Mouse (Mus musculus) forebrain, embryonic 13.5 days (tissue): Measurements from ENCODE around the gene Ercc2. TPM values are rescaled to one million over a fixed set of nuclear protein-coding genes. Genes with fewer than 3 reads are reported as not detected.

Source experiments
- ATAC-seq: fragments of 200-750 bp; cut with Nextera tagmentation; 2 replicates; pipeline ENCODE4 v1.8.0; 2017
- H3K27ac ChIP-seq: fragments of 300-500 bp; sonication (generic); 2 replicates; pipeline ENCODE4 v1.5.1; 2015; ENCODE audit warnings: inconsistent platforms, mild to moderate bottlenecking, moderate library complexity
- H3K27me3 ChIP-seq: fragments of 300-500 bp; sonication (generic); 2 replicates; pipeline ENCODE4 v1.6.1; 2015; ENCODE audit warnings: mild to moderate bottlenecking, inconsistent platforms
- H3K36me3 ChIP-seq: fragments of 300-500 bp; sonication (generic); 2 replicates; pipeline ENCODE4 v1.6.1; 2015; ENCODE audit warnings: mild to moderate bottlenecking, inconsistent platforms; ENCODE audit not compliant: poor library complexity, severe bottlenecking
- H3K4me1 ChIP-seq: fragments of 300-500 bp; sonication (generic); 2 replicates; pipeline ENCODE4 v1.6.1; 2015; ENCODE audit warnings: inconsistent platforms
- H3K4me2 ChIP-seq: fragments of 300-500 bp; sonication (generic); 2 replicates; pipeline ENCODE4 v1.6.1; 2015; ENCODE audit warnings: inconsistent platforms, mild to moderate bottlenecking, moderate library complexity
- H3K4me3 ChIP-seq: fragments of 300-500 bp; sonication (generic); 2 replicates; pipeline ENCODE4 v1.5.1; 2015; ENCODE audit warnings: mild to moderate bottlenecking, inconsistent platforms
- H3K9ac ChIP-seq: fragments of 300-500 bp; sonication (generic); 2 replicates; pipeline ENCODE4 v1.6.1; 2015; ENCODE audit warnings: mild to moderate bottlenecking, inconsistent platforms
- H3K9me3 ChIP-seq: fragments of 300-500 bp; sonication (generic); replicated peaks from 2 replicates; pipeline ENCODE4 v1.6.1; 2016; ENCODE audit warnings: inconsistent platforms
- WGBS: fragments of 180-500 bp; shearing (Covaris S2); methylation state at CpG from one replicate; pipeline ENCODE4 v1.1.7; 2015; 5-methylcytosine and 5-hydroxymethylcytosine counted together
- polyA plus RNA-seq: library from polyadenylated mRNA; unstranded; fragments of >200 nt; fragmentation: Nextera tagmentation; extraction: Ambion mirVana; gene quantifications from 2 replicates; pipeline ENCODE4 v1.2.1, GENCODE M21; 2015

Gene Ercc2
- polyA plus RNA-seq, 1 experiment from 2014 or later = 20.4 TPM

GRCm38 (mm10) chr7:19413525-19413924 is 31.7 kb downstream of the Ercc2 start:
- Histone ChIP-seq H3K27ac (no peak overlapping the region), H3K9me3 (peaks cover 8% of the 10 kb centered on the region; the same call in 1 of the 2 replicates), H3K4me1 (no peaks in the 10 kb centered on the region), H3K4me2 (no peak overlapping the region), H3K36me3 (no peaks in the 10 kb centered on the region), H3K27me3 (peaks cover 38% of the 10 kb centered on the region), H3K9ac (no peak overlapping the region), H3K4me3 (no peak overlapping the region)
- WGBS = 88% methylated on average over 3 of the region's 3 CpGs
- ATAC-seq = no peak

GRCm38 (mm10) chr7:19416590-19416989 is 34.8 kb downstream of the Ercc2 start:
- no peak overlapping the region for H3K27ac ChIP-seq
- no peak overlapping the region for H3K4me3 ChIP-seq
- no peaks in the 10 kb centered on the region for H3K36me3 ChIP-seq
- peaks cover 8% of the 10 kb centered on the region; the same call in 1 of the 2 replicates for H3K9me3 ChIP-seq
- no peak for ATAC-seq
- WGBS = 83% methylated on average over 15 of the region's 15 CpGs
- no peak overlapping the region for H3K4me2 ChIP-seq
- H3K4me1 ChIP-seq = peaks cover 4% of the 10 kb centered on the region; the same call in 1 of the 2 replicates
- no peak overlapping the region for H3K9ac ChIP-seq
- peaks cover 62% of the 10 kb centered on the region for H3K27me3 ChIP-seq

GRCm38 (mm10) chr7:19420121-19420520 is 38.3 kb downstream of the Ercc2 start:
- Histone ChIP-seq H3K27ac (no peak overlapping the region), H3K4me3 (0 out of 2 replicates have a peak overlapping the region, but pooled peaks have one; percentile 3), H3K4me1 (peaks cover 4% of the 10 kb centered on the region; the same call in 1 of the 2 replicates), H3K9me3 (no peaks in the 10 kb centered on the region), H3K36me3 (peaks cover 4% of the 10 kb centered on the region), H3K27me3 (peaks cover 72% of the 10 kb centered on the region), H3K4me2 (no peak overlapping the region), H3K9ac (no peak overlapping the region)
- 6% methylated on average over 28 of the region's 28 CpGs for WGBS
- no peak for ATAC-seq

DNA sequence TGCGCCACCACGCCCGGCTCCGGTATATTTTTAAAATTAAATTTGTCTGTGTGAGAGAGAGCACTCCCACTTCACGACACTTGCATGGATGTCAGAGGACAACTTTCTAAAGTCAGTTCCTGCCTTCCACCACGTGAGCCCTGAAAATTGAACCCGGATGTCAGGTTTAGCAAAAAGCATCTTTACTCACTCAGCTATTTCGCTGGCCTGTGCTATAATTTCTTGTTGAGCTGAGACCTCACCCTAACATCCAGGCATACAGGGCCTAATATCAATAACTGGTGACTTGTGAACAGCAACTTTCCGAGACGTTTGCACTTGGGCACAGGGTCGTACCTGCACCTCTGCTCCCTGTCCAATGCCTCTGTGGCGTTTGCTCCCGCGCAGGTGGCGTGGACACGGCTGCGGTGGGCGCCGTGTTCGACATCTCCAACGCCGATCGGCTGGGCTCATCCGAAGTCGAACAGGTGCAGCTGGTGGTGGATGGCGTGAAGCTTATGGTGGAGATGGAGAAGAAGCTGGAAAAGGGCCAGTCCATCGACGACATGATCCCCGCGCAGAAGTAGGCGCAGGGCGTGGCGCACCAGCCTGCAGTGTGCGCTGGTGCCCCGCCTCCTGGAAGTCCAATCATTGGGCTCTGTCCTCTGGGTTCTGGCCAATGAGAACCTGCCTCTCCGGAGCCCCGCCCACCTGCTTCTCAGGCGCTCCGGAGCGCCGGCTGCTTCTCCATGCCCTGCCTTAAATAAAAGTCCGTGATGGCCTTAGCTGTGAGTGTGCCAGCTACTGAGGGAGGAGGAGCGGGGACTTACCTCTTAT is 39.2 kb downstream of the Ercc2 start:
- H3K4me3 ChIP-seq = peak overlapping the region; percentile 42
- peak overlapping the region; percentile 66 for H3K4me2 ChIP-seq
- H3K9ac ChIP-seq = peak overlapping the region; percentile 48; the same call in 1 of the 2 replicates
- H3K4me1 ChIP-seq = peaks cover 4% of the 10 kb centered on the region; the same call in 1 of the 2 replicates
- H3K27me3 ChIP-seq = peaks cover 63% of the 10 kb centered on the region
- no peak overlapping the region for H3K27ac ChIP-seq
- peak; percentile 97 for ATAC-seq
- WGBS = 13% methylated on average over 43 of the region's 43 CpGs
- peaks cover 14% of the 10 kb centered on the region for H3K36me3 ChIP-seq
- H3K9me3 ChIP-seq = no peaks in the 10 kb centered on the region

DNA sequence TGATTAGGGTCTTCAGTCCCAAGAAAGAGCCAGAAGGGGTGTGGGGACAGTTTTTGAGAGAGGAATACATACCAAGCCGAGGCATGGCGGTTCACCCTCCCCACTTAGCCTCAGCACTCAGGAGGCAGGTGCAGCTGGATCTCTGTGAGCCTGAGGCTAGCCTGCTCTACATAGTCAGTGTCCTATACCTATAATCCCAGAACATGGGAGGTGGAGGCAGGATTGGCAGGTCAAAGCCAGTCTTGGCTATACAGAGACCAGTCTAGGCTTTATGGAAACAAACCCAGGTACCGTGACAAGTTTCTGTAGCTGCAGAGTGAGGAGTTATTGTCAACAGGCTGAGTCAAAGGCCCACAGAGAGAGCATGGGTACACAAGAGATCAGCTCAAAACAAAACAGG is 41.3 kb downstream of the Ercc2 start:
- peaks cover 34% of the 10 kb centered on the region for H3K36me3 ChIP-seq
- H3K27me3 ChIP-seq = peaks cover 43% of the 10 kb centered on the region
- H3K9me3 ChIP-seq = no peaks in the 10 kb centered on the region
- H3K4me2 ChIP-seq = no peak overlapping the region
- ATAC-seq = no peak
- H3K4me1 ChIP-seq = peaks cover 4% of the 10 kb centered on the region; the same call in 1 of the 2 replicates
- WGBS = 92% methylated on average over 3 of the region's 3 CpGs
- no peak overlapping the region for H3K9ac ChIP-seq
- no peak overlapping the region for H3K27ac ChIP-seq
- H3K4me3 ChIP-seq = no peak overlapping the region

- Histone ChIP-seq H3K27me3 (peaks cover 33% of the 10 kb centered on the region), H3K4me2 (no peak overlapping the region), H3K36me3 (peaks cover 44% of the 10 kb centered on the region), H3K4me3 (no peak overlapping the region), H3K9ac (no peak overlapping the region), H3K27ac (no peak overlapping the region), H3K9me3 (no peaks in the 10 kb centered on the region), H3K4me1 (peaks cover 4% of the 10 kb centered on the region; the same call in 1 of the 2 replicates)
- ATAC-seq = no peak
- WGBS = 61% methylated on average over 4 of the region's 4 CpGs
Observed at GRCm38 (mm10) chr7:19424051-19424450, 42.2 kb downstream of the Ercc2 start.

GRCm38 (mm10) chr7:19426349-19426748 is 44.5 kb downstream of the Ercc2 start:
- 70% methylated on average over 6 of the region's 6 CpGs for WGBS
- H3K27ac ChIP-seq = no peak overlapping the region
- no peak for ATAC-seq

DNA sequence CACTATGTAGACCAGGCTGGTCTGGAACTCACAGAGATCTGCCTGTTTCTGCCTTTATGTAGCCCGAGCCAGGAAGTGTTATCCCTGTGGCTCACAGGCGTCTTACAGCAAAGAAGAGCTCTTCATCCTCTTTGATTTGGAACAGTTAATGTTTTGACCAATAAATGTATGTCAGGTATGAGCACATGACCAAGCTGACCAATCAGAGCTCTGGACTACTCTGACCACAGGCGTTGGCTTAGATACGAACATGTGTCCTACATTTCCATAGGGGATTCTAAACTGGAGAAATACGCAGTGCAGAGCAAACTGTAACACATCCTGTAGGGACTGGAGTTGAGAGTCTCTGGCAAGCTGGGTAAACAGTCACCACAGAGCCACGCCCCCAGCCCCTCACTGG is 45.1 kb downstream of the Ercc2 start:
- Histone ChIP-seq H3K27ac (no peak overlapping the region), H3K9me3 (no peaks in the 10 kb centered on the region), H3K4me1 (no peaks in the 10 kb centered on the region), H3K4me3 (no peak overlapping the region), H3K36me3 (peaks cover 71% of the 10 kb centered on the region), H3K27me3 (peaks cover 12% of the 10 kb centered on the region), H3K9ac (no peak overlapping the region), H3K4me2 (no peak overlapping the region)
- no peak for ATAC-seq
- WGBS = 88% methylated on average over 6 of the region's 6 CpGs

More at GRCm38 (mm10) chr7:19426349-19426748, 44.5 kb downstream of the Ercc2 start:
- Histone ChIP-seq H3K27me3 (peaks cover 13% of the 10 kb centered on the region), H3K4me3 (no peak overlapping the region), H3K4me2 (no peak overlapping the region), H3K9me3 (no peaks in the 10 kb centered on the region), H3K9ac (no peak overlapping the region), H3K4me1 (no peaks in the 10 kb centered on the region), H3K36me3 (peaks cover 66% of the 10 kb centered on the region)

GRCm38 (mm10) chr7:19427999-19428650 is 46.3 kb downstream of the Ercc2 start:
- Histone ChIP-seq H3K4me1 (no peaks in the 10 kb centered on the region), H3K9me3 (no peaks in the 10 kb centered on the region), H3K4me2 (no peak overlapping the region), H3K27me3 (peaks cover 3% of the 10 kb centered on the region; the same call in 1 of the 2 replicates), H3K9ac (no peak overlapping the region), H3K27ac (no peak overlapping the region), H3K4me3 (no peak overlapping the region), H3K36me3 (peaks cover 84% of the 10 kb centered on the region)
- ATAC-seq = no peak
- 66% methylated on average over 15 of the region's 15 CpGs for WGBS

DNA sequence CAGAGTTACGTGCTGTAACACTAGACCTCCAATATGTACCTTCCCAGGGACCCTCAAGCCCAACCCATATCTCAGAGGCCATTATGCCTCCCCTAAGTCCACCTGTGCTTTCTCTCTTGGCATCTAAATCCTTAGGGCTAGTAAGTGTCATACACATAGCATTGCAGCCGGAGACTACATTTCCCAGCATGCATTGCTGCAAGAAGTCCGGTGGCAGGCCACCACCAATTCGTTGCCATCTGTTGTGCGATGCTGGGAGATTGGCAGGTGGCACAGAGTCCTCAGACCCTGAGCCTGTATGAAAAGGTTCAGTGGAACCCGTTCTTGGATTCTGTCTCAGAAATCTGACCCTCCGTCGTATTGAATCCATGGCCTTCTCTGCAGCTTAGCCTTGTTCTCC is 47.9 kb downstream of the Ercc2 start:
- no peak overlapping the region for H3K4me3 ChIP-seq
- no peak overlapping the region for H3K4me2 ChIP-seq
- H3K9me3 ChIP-seq = no peaks in the 10 kb centered on the region
- WGBS = 65% methylated on average over 8 of the region's 8 CpGs
- no peaks in the 10 kb centered on the region for H3K4me1 ChIP-seq
- H3K9ac ChIP-seq = no peak overlapping the region
- H3K27ac ChIP-seq = no peak overlapping the region
- H3K27me3 ChIP-seq = no peaks in the 10 kb centered on the region
- ATAC-seq = 0 out of 2 replicates have a peak, but pooled peaks have one; percentile 17
- H3K36me3 ChIP-seq = peaks cover 99% of the 10 kb centered on the region

GRCm38 (mm10) chr7:19430402-19430801 is 48.6 kb downstream of the Ercc2 start:
- H3K4me2 ChIP-seq = no peak overlapping the region
- 91% methylated on average over 6 of the region's 6 CpGs for WGBS
- no peak overlapping the region for H3K4me3 ChIP-seq
- no peaks in the 10 kb centered on the region for H3K4me1 ChIP-seq
- no peak overlapping the region for H3K27ac ChIP-seq
- H3K27me3 ChIP-seq = no peaks in the 10 kb centered on the region
- ATAC-seq = no peak
- no peak overlapping the region for H3K9ac ChIP-seq
- no peaks in the 10 kb centered on the region for H3K9me3 ChIP-seq
- H3K36me3 ChIP-seq = peaks cover 99% of the 10 kb centered on the region

DNA sequence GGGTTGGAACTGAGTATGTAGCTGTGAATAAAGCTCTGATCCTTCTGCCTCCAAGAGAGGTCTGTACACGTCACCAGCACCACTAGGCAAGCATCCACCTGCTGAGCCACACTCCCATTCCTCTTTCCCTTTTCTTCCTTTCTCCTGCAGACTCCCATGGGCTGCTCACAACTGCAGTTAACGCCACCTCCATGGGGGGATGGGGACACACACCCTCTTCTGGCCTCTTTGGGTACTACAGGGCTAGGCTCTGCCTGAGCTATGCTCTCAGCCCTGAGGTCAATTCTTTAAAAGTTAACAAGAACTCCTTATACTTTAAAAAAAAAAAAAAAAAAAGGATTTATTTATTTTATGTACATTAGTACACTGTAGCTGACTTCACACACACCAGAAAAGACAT is 50.7 kb downstream of the Ercc2 start:
- H3K27me3 ChIP-seq = no peaks in the 10 kb centered on the region
- H3K4me1 ChIP-seq = no peaks in the 10 kb centered on the region
- WGBS = 91% methylated on average over 2 of the region's 2 CpGs

More for the DNA sequence above, 50.7 kb downstream of the Ercc2 start:
- H3K9me3 ChIP-seq = no peaks in the 10 kb centered on the region
- peaks cover 99% of the 10 kb centered on the region for H3K36me3 ChIP-seq
- H3K4me2 ChIP-seq = no peak overlapping the region
- no peak overlapping the region for H3K27ac ChIP-seq
- H3K4me3 ChIP-seq = no peak overlapping the region
- H3K9ac ChIP-seq = no peak overlapping the region
- no peak for ATAC-seq
